Mouse (Mus musculus) frontal cortex, postnatal 36 days (tissue): ENCODE data around the gene Vps26c.

Source experiments
- DNase-seq, 2 experiments: peaks; one replicate each; pipeline ENCODE4 v3.0.0; 2022; ENCODE audit warnings: low spot score in 2 of 2

The Vps26c gene

GRCm38 (mm10) chr16:94526344-94527151 is at the start of gene Vps26c:
Gene Vps26c, minus strand, starts transcription at chr16:94526830.
- peak; percentile 96 to 97 for DNase-seq

DNA sequence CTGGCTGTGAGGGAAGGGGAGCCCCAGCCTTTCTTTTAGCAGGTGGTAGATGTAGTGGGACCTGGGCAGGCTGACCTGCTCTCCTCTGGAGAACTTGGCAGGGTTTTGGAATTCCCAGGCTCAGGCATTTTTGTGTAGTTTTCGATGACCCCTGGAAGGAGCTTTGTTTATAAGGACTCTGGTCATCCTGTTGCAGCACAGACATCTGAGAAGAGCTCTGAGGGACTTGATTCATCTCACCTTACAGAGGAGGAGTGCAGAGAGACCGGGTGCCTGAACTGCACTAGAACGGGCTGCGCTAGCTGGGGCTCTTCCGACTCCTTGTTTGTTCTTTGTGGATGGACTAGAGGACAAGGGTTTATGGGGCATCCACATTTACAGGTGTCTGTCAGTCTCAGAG is 49.1 kb upstream of the Vps26c start:
- no peak for DNase-seq

DNA sequence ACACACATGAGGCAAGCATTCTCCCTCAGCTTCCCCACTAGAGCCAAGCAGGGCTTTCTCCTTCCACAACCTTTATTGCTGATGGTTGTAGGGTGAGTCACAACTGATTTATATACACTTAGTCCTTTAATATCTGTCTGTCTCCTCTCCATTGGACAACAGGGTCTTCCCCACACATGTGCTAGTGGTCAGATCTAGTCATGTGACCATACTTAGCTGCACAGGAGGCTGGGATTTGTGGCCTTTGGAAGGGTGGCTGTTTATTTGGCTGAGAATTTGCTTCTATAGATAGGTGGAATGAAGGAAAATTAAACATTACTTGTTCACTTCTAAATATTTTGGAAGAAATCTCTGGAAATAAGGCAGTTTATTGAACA is 48.1 kb upstream of the Vps26c start:
- no peak for DNase-seq

DNA sequence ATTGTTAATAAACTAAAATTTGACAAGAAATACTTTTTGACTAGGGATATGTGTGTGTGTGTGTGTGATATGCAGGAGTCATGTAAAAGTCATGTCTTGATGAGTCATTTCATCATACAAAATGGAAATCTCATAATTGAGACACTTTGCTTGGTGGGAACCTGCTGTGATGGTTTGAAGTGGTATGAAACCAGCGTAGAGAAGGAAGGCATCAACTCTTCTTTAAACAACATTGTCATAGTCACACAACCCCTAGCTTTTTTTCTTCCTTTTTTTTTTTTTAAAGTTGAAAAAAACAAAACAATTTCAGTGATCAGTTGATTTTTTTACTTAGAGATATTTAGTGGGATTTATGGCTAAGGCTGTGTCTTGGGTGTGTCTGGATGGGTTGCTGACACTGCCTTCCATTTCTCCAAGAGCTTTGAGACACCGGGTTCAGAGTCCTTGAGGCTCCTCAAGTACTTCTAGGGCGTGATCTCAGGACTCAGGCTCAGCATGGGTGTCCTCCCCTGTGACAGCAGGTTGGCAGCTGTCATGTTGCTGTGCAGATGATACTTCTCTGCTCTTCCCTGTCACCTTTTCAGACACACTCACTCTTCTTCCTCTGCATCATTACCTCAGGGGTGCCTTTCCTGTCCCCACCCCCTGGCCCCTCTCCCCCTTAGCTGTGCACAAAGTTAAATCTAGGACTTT is 47.5 kb upstream of the Vps26c start:
- DNase-seq, result no peak

GRCm38 (mm10) chr16:94572422-94572821 is 45.8 kb upstream of the Vps26c start:
- no peak for DNase-seq

DNA sequence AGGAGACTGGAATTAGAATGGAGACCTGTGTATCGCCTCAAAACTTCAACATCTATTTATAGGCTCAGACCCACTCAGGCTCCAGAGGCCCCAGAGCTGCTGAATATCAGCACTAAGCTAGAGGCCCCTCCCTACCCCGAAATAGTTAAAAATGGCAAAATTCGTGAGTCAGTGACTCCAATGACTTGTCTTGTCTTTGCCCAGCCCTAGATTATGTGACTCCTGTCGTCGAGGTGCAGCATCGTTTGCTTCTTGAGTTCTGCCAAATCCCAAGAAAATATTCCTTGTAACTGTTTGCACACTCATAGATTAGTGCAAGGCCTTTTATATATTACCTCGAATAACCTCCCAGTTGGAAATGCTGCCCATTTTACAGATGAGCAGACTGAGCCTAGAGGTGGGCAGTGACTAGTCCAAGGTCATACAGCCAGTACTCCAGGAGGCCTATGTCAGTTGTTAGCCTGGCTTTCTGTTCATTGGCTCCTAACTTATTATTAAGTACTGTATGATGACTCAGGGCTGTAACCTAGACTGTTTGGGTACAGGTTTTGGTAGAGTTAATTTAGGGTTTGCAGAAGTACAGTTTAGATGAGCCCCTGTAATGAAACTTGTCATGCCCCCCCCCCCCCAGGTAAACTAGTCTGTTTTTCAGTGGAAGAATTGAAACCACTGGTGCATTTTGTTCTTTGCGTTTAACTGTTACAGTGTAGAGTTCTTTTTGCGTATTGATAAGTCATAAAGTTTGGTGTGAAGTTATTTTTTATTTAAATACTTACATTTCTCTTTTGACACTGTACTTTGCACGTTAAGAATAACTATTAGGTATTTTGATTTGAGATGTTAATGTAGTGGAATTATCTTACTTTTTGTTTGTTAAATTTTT is 44.7 kb upstream of the Vps26c start:
- no peak for DNase-seq

GRCm38 (mm10) chr16:94570361-94571041 is 43.9 kb upstream of the Vps26c start:
- DNase-seq, result peak; percentile 45 to 60

GRCm38 (mm10) chr16:94569229-94570176 is 42.9 kb upstream of the Vps26c start, which contains the start of gene Dyrk1a:
Gene Dyrk1a, plus strand, starts transcription at chr16:94570010.
- DNase-seq, result peak; percentile 97

- peak in 1 of 2 experiments; percentile 65 for DNase-seq
Observed at GRCm38 (mm10) chr16:94568335-94569228, 42.0 kb upstream of the Vps26c start.

DNA sequence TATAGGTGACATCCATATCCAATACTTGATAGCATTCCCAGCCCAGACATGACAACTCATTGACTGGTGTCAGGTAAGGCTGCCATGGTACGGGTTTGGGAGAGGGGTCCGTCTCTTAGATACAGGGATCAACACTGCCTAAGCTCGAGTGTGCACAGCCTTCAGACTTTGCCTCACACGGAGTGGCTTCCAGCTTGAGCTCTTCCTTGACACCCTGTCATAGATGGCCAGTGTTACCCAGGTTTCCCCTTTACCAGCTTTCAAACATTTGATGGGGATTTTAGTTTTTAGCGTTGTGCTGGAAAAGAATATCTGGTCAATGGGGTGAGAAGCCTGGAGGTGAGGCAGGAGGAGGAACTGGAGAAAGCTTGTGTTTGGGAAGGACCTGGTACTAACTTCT is 41.1 kb upstream of the Vps26c start:
- DNase-seq, result no peak

DNA sequence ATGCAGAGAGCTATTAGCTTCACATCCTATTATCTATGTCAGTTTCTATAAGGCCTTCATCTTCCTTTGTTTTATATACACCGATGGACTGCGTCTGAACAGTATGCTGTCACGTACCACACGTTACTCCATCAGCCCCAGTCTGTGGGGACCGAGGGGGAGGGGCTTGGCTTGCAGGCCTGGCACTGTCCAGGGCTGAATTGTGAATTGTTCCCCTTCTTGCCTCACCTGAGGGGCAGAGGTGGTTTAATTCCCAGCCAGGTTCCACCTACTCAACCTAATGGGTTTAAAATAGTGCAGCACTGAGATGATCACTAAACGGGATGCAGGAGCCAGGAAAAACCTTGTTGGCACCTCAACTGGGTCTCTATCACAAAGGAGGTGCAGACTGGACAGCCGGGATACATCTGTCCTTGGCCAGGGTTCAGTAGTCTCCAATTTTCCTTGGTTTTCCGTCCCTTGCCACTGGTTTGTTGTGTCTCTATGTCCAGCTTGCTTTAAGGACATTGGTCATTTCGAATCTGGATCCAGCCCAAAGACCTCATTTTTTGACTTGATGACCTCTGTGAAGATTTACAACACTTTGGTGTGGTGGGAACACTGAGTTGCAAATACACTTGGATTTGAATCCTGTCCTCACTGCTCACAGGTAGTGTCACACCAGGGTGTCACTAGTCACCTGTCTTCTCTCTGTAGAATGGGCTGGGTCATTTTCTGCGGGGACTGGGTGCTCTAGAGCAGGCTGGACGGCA is 40.4 kb upstream of the Vps26c start:
- DNase-seq, result no peak

GRCm38 (mm10) chr16:94566124-94566523 is 39.5 kb upstream of the Vps26c start:
- no peak for DNase-seq

- DNase-seq, result no peak
Observed at GRCm38 (mm10) chr16:94560618-94561017, 34.0 kb upstream of the Vps26c start.

- no peak for DNase-seq
Observed at GRCm38 (mm10) chr16:94559782-94560181, 33.2 kb upstream of the Vps26c start.

DNA sequence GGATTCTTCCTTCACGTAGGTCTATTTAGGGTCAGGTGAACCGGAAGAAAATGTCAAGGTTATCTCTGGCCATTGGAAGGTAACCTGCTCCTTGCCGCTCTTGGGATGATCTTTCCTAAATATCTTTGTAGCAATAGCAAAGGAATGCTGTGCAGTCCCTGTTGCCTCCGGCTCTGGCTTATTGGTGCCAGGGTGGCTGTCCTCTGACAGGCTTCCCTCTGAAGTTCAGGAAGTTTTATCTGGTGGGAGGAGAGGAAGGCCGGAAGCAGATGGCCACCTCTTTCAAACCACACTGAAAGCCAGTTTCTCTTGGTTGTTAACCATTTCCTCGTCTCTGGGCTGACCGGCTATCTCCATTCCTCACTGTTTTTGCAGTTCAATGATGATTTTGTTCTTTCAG is 32.7 kb upstream of the Vps26c start:
- DNase-seq, result no peak

GRCm38 (mm10) chr16:94556228-94556627 is 29.6 kb upstream of the Vps26c start:
- DNase-seq, result no peak

- DNase-seq, result no peak
Observed at GRCm38 (mm10) chr16:94555346-94555745, 28.7 kb upstream of the Vps26c start.

DNA sequence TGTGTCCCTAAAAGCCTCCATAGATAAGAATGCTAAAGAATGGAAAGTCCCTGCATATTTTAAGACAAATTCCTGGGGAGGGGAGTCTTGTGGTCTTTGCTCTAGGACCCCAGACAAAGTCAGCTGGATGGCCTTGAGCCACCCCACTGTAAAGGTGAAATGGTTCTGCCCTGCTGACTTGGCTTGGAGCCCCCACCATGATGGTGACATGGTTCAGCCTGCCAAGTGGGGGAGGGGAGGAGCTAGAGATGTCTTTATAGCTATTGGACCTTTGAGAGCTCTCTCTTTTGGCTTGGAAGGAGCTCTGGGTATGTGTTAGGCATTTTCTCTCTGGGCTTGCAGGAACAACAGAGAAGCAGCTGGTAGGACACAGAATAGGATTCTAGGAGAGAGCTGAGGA is 25.3 kb upstream of the Vps26c start:
- no peak for DNase-seq

DNA sequence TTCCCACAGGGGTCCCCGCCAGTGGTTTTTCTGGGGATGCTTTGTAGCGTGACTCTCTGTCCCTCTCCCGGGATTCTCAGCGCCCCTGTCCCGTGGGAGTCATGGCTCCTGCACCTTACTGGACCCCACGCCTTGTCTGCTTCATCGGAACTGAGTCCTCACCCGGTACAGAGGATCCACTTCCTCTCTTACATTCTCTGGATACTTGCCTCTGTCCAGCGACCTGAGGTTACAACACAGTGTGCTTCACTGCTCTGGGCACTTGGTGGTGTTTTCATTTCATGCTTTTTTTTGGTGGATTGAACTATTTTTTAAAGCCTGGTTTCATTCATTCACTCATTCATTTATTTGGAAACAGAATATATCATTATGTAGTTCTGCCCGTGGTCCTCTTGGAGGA is 23.2 kb upstream of the Vps26c start:
- DNase-seq, result no peak
